Mouse (Mus musculus) liver, embryonic 16.5 days (tissue): ENCODE results near the gene Pkib. TPM values are rescaled to one million over a fixed set of nuclear protein-coding genes. Genes with fewer than 3 reads are reported as not detected.

Experiments
- ATAC-seq: fragments of 200-750 bp; cut with Nextera tagmentation; 2 replicates; pipeline ENCODE4 v1.8.0; 2017; ENCODE audit warnings: low read depth, mild to moderate bottlenecking, moderate number of reproducible peaks, moderate library complexity
- H3K27ac ChIP-seq: fragments of 300-500 bp; sonication (generic); 2 replicates; pipeline ENCODE4 v1.5.1; 2014; ENCODE audit warnings: mild to moderate bottlenecking, low read length
- H3K27me3 ChIP-seq: fragments of 300-500 bp; sonication (generic); 2 replicates; pipeline ENCODE4 v1.6.1; 2014; ENCODE audit warnings: low read depth, low read length, mixed read lengths; ENCODE audit not compliant: control insufficient read depth, insufficient read depth
- H3K36me3 ChIP-seq: fragments of 300-500 bp; sonication (generic); 2 replicates; pipeline ENCODE4 v1.6.1; 2014; ENCODE audit warnings: mild to moderate bottlenecking; ENCODE audit not compliant: control insufficient read depth, insufficient read depth
- H3K4me1 ChIP-seq: fragments of 300-500 bp; sonication (generic); 2 replicates; pipeline ENCODE4 v1.6.1; 2014; ENCODE audit warnings: low read depth, low read length, mixed read lengths; ENCODE audit not compliant: control insufficient read depth
- H3K4me2 ChIP-seq: fragments of 300-500 bp; sonication (generic); 2 replicates; pipeline ENCODE4 v1.6.1; 2014; ENCODE audit warnings: low read depth, low read length, mixed read lengths
- H3K4me3 ChIP-seq: fragments of 300-500 bp; sonication (generic); 2 replicates; pipeline ENCODE4 v1.5.1; 2014; ENCODE audit warnings: low read depth, mild to moderate bottlenecking, low read length
- H3K9ac ChIP-seq: fragments of 300-500 bp; sonication (generic); 2 replicates; pipeline ENCODE4 v1.6.1; 2014; ENCODE audit warnings: low read depth, low read length
- H3K9me3 ChIP-seq: fragments of 300-500 bp; sonication (generic); replicated peaks from 2 replicates; pipeline ENCODE4 v1.6.1; 2016; ENCODE audit warnings: low read length; ENCODE audit not compliant: control insufficient read depth
- WGBS: fragments of 180-500 bp; shearing (Covaris S2); extraction: QIAGEN DNeasy Blood & Tissue Kit; methylation state at CpG from one replicate; pipeline ENCODE4 v1.1.7; 2014; ENCODE audit not compliant: insufficient replicate concordance; 5-methylcytosine and 5-hydroxymethylcytosine counted together
- polyA plus RNA-seq: library from polyadenylated mRNA; unstranded; fragments of >200 nt; fragmentation: Nextera tagmentation; extraction: Ambion mirVana; gene quantifications from 2 replicates; pipeline ENCODE4 v1.2.1, GENCODE M21; 2015

The Pkib gene
- polyA plus RNA-seq, 1 experiment from 2014 or later, result 1.5 TPM

- Histone ChIP-seq H3K27ac (no peak overlapping the region), H3K36me3 (no peaks in the 10 kb centered on the region), H3K4me2 (no peak overlapping the region), H3K9me3 (no peaks in the 10 kb centered on the region), H3K4me1 (peaks cover 2% of the 10 kb centered on the region; the same call in 1 of the 2 replicates), H3K27me3 (peaks cover 9% of the 10 kb centered on the region), H3K9ac (no peak overlapping the region), H3K4me3 (no peak overlapping the region)
- 12% methylated on average over 4 of the region's 4 CpGs for WGBS
- ATAC-seq, result no peak
Measured at GRCm38 (mm10) chr10:57636970-57637369, 5.2 kb downstream of the Pkib start.

GRCm38 (mm10) chr10:57638250-57638649, 6.5 kb downstream of the Pkib start:
- Histone ChIP-seq H3K9me3 (no peaks in the 10 kb centered on the region), H3K4me3 (no peak overlapping the region), H3K27me3 (no peaks in the 10 kb centered on the region), H3K36me3 (no peaks in the 10 kb centered on the region), H3K4me1 (no peaks in the 10 kb centered on the region), H3K27ac (no peak overlapping the region), H3K9ac (no peak overlapping the region), H3K4me2 (no peak overlapping the region)
- WGBS, result 53% methylated on average over 4 of the region's 4 CpGs
- no peak for ATAC-seq

GRCm38 (mm10) chr10:57639540-57639939, 7.8 kb downstream of the Pkib start:
- Histone ChIP-seq H3K4me2 (no peak overlapping the region), H3K27me3 (no peaks in the 10 kb centered on the region), H3K4me1 (no peaks in the 10 kb centered on the region), H3K9me3 (no peaks in the 10 kb centered on the region), H3K36me3 (no peaks in the 10 kb centered on the region), H3K9ac (no peak overlapping the region), H3K27ac (no peak overlapping the region), H3K4me3 (no peak overlapping the region)
- WGBS, result 49% methylated on average over 3 of the region's 3 CpGs
- no peak for ATAC-seq

- 72% methylated on average over 1 of the region's 1 CpGs for WGBS
- no peak for ATAC-seq
- Histone ChIP-seq H3K27me3 (no peaks in the 10 kb centered on the region), H3K9ac (no peak overlapping the region), H3K27ac (no peak overlapping the region), H3K36me3 (no peaks in the 10 kb centered on the region), H3K4me1 (no peaks in the 10 kb centered on the region), H3K4me2 (no peak overlapping the region), H3K9me3 (no peaks in the 10 kb centered on the region), H3K4me3 (no peak overlapping the region)
Measured at GRCm38 (mm10) chr10:57653297-57653696, 21.5 kb downstream of the Pkib start.

- H3K4me1 ChIP-seq, result no peaks in the 10 kb centered on the region
- H3K27ac ChIP-seq, result no peak overlapping the region
- H3K9ac ChIP-seq, result no peak overlapping the region
- no peak overlapping the region for H3K4me3 ChIP-seq
- ATAC-seq, result no peak
- H3K9me3 ChIP-seq, result no peaks in the 10 kb centered on the region
- H3K36me3 ChIP-seq, result no peaks in the 10 kb centered on the region
- H3K4me2 ChIP-seq, result no peak overlapping the region
- H3K27me3 ChIP-seq, result no peaks in the 10 kb centered on the region
- 62% methylated on average over 3 of the region's 3 CpGs for WGBS
Measured at GRCm38 (mm10) chr10:57660505-57660904, 28.7 kb downstream of the Pkib start.

GRCm38 (mm10) chr10:57663758-57664157, 32.0 kb downstream of the Pkib start:
- H3K9me3 ChIP-seq, result no peaks in the 10 kb centered on the region
- WGBS, result 50% methylated on average over 1 of the region's 1 CpGs

GRCm38 (mm10) chr10:57664253-57664652, 32.5 kb downstream of the Pkib start:
- no peak for ATAC-seq
- 70% methylated on average over 2 of the region's 2 CpGs for WGBS
- no peaks in the 10 kb centered on the region for H3K9me3 ChIP-seq

More at GRCm38 (mm10) chr10:57663758-57664157, 32.0 kb downstream of the Pkib start:
- no peak for ATAC-seq
- Histone ChIP-seq H3K4me2 (no peak overlapping the region), H3K27me3 (no peaks in the 10 kb centered on the region), H3K4me1 (no peaks in the 10 kb centered on the region), H3K9ac (no peak overlapping the region), H3K4me3 (no peak overlapping the region), H3K27ac (no peak overlapping the region), H3K36me3 (no peaks in the 10 kb centered on the region)

GRCm38 (mm10) chr10:57675740-57676139, 44.0 kb downstream of the Pkib start:
- Histone ChIP-seq H3K36me3 (no peaks in the 10 kb centered on the region), H3K27ac (no peak overlapping the region), H3K4me3 (no peak overlapping the region), H3K9ac (no peak overlapping the region), H3K27me3 (no peaks in the 10 kb centered on the region), H3K4me1 (no peaks in the 10 kb centered on the region), H3K9me3 (no peaks in the 10 kb centered on the region), H3K4me2 (no peak overlapping the region)
- no peak for ATAC-seq

More at GRCm38 (mm10) chr10:57664253-57664652, 32.5 kb downstream of the Pkib start:
- H3K4me2 ChIP-seq, result no peak overlapping the region
- H3K36me3 ChIP-seq, result no peaks in the 10 kb centered on the region
- no peaks in the 10 kb centered on the region for H3K4me1 ChIP-seq
- no peak overlapping the region for H3K27ac ChIP-seq
- no peak overlapping the region for H3K4me3 ChIP-seq
- H3K9ac ChIP-seq, result no peak overlapping the region
- H3K27me3 ChIP-seq, result no peaks in the 10 kb centered on the region

- Histone ChIP-seq H3K27me3 (no peaks in the 10 kb centered on the region), H3K4me2 (no peak overlapping the region), H3K9me3 (no peaks in the 10 kb centered on the region), H3K4me3 (no peak overlapping the region), H3K9ac (no peak overlapping the region), H3K27ac (no peak overlapping the region), H3K4me1 (no peaks in the 10 kb centered on the region), H3K36me3 (no peaks in the 10 kb centered on the region)
- no peak for ATAC-seq
- 17% methylated on average over 3 of the region's 3 CpGs for WGBS
Measured at GRCm38 (mm10) chr10:57687999-57688398, 56.2 kb downstream of the Pkib start.
